Mouse (Mus musculus) heart, adult 2 months (tissue): ENCODE results near the gene Ostc. TPM values are rescaled to one million over a fixed set of nuclear protein-coding genes. Genes with fewer than 3 reads are reported as not detected.

Experiments used
- DNase-seq, 2 experiments: peaks; one replicate each; pipeline ENCODE4 v3.0.0; 2021
- H3K27ac ChIP-seq: fragments of 200-600 bp; 2 replicates; pipeline ENCODE4 v1.8.1; 2022
- H3K27me3 ChIP-seq: fragments of 200-500 bp; 2 replicates; pipeline ENCODE4 v1.6.1; 2012; ENCODE audit warnings: mild to moderate bottlenecking, low read length, inconsistent platforms, mixed read lengths; ENCODE audit not compliant: control insufficient read depth, insufficient read depth
- H3K36me3 ChIP-seq: fragments of 200-500 bp; 2 replicates; pipeline ENCODE4 v1.6.1; 2012; ENCODE audit warnings: low read length, inconsistent platforms; ENCODE audit not compliant: control insufficient read depth, insufficient read depth
- H3K4me1 ChIP-seq: fragments of 200-500 bp; 2 replicates; pipeline ENCODE4 v1.6.1; 2011; ENCODE audit warnings: low read length; ENCODE audit not compliant: control insufficient read depth, insufficient read depth
- H3K4me3 ChIP-seq: fragments of 200-600 bp; 2 replicates; pipeline ENCODE4 v1.8.1; 2022
- H3K79me2 ChIP-seq: fragments of 200-500 bp; replicated peaks from 2 replicates; pipeline ENCODE4 v1.6.1; 2012; ENCODE audit warnings: mild to moderate bottlenecking, inconsistent platforms, low read length, moderate library complexity, mixed read lengths; ENCODE audit not compliant: control insufficient read depth, insufficient read depth
- H3K9ac ChIP-seq: fragments of 200-500 bp; 2 replicates; pipeline ENCODE4 v1.6.1; 2012; ENCODE audit warnings: low read depth, mild to moderate bottlenecking, control low read depth, inconsistent platforms, low read length, mixed read lengths
- CTCF ChIP-seq: fragments of 200-600 bp; IDR thresholded peaks from 2 replicates; pipeline ENCODE4 v1.8.1; 2022; ENCODE audit warnings: antibody characterized with exemption, mild to moderate bottlenecking, moderate library complexity
- EP300 ChIP-seq: fragments of 200-500 bp; IDR thresholded peaks from 2 replicates; pipeline ENCODE4 v1.6.1; 2011; ENCODE audit warnings: low read depth, low read length, control low read depth; ENCODE audit not compliant: insufficient read depth
- POLR2A ChIP-seq: fragments of 200-500 bp; IDR thresholded peaks from 2 replicates; pipeline ENCODE4 v1.6.1; 2011; ENCODE audit warnings: mild to moderate bottlenecking, low read depth, low read length, control low read depth; ENCODE audit not compliant: insufficient read depth
- WGBS: fragments of 180-500 bp; shearing (Covaris S2); methylation state at CpG from one replicate; pipeline ENCODE4 v1.1.7; 2018; 5-methylcytosine and 5-hydroxymethylcytosine counted together
- intact Hi-C: fragments of 180-260 bp; cut with DNase I; formaldehyde crosslinking; loops from one replicate; pipeline ENCODE4 v1.15.1; 2025
- polyA plus RNA-seq: library from polyadenylated mRNA; depleted of rRNA; stranded (reverse); fragments of >200 nt; gene quantifications from 2 replicates; pipeline ENCODE4 v1.2.3, GENCODE M21; 2012; rRNA removed
- total RNA-seq, 2 experiments: library from RNA; stranded (reverse); gene quantifications; 2 replicates each; pipeline ENCODE4 v1.2.3; 2021

Gene Ostc
- total and polyA plus RNA-seq, 3 experiments: 32.8 to 50.9 (median 46.7) TPM

GRCm38 (mm10) chr3:130671291-130671690 lies 38.0 kb downstream of the Ostc start:
- H3K4me1 ChIP-seq: no peaks in the 10 kb centered on the region
- H3K9ac ChIP-seq: no peak overlapping the region
- no peaks in the 10 kb centered on the region for H3K27me3 ChIP-seq
- DNase-seq: no peak
- TF ChIP-seq POLR2A (no peak), CTCF (no peak), EP300 (no peak)
- no peak overlapping the region for H3K27ac ChIP-seq
- intact Hi-C loops: no loop called here
- no peaks in the 10 kb centered on the region for H3K79me2 ChIP-seq
- no peak overlapping the region for H3K4me3 ChIP-seq
- WGBS: 58% methylated on average over 14 of the region's 14 CpGs
- no peaks in the 10 kb centered on the region for H3K36me3 ChIP-seq

DNA sequence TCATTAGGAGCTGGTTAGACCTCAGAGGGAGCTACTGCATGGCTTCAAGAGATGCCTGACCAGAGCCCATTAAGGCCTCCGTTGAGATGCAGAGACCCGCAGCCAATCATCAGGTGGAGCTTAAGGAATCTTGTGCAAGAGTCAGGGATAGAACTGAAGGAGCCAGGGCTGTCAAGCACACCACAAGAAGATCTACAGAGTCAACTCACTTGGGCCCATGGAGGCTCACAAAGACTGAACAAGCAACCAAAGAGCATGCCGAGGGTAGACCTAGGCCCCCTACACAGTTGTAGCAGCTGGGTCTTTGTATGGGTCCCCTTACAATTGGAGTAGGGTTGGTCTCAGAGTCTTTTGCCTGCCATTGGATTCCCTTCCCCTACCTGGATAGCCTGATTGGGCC lies 46.7 kb downstream of the Ostc start:
- intact Hi-C loops: no loop called here
- WGBS: 95% methylated on average over 3 of the region's 3 CpGs
- H3K4me3 ChIP-seq: no peak overlapping the region

DNA sequence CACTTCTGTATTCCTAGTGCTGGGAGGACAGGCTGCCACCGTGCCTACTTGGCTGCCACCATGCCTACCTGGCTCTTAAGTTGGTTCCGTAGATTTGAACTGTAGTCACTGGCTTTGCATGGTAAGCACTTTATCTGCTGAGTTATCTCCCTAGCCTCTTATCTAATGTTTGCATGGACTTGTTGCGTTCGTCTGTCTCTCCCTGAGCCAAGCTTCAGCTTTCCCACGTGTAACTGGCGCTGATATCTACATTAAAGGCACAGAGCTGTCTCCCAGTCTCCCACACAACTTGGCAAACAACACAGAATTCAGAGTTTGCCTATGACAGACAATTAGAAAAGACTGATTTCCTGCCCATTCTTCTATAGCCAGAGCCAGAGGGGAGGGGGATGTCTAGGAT lies 48.6 kb downstream of the Ostc start:
- no peak overlapping the region for H3K4me3 ChIP-seq
- intact Hi-C loops: no loop called here

More for the DNA sequence above, 46.7 kb downstream of the Ostc start:
- Histone ChIP-seq H3K9ac (no peak overlapping the region), H3K27me3 (no peaks in the 10 kb centered on the region), H3K36me3 (no peaks in the 10 kb centered on the region), H3K4me1 (no peaks in the 10 kb centered on the region), H3K79me2 (no peaks in the 10 kb centered on the region), H3K27ac (no peak overlapping the region)
- DNase-seq: no peak
- TF ChIP-seq CTCF: no peak
- no peak for TF ChIP-seq EP300
- TF ChIP-seq POLR2A: no peak

GRCm38 (mm10) chr3:130649569-130649968 lies 59.7 kb downstream of the Ostc start:
- Histone ChIP-seq H3K27ac (no peak overlapping the region), H3K27me3 (no peaks in the 10 kb centered on the region), H3K4me1 (no peaks in the 10 kb centered on the region), H3K4me3 (no peak overlapping the region), H3K79me2 (no peaks in the 10 kb centered on the region), H3K9ac (no peak overlapping the region), H3K36me3 (no peaks in the 10 kb centered on the region)
- TF ChIP-seq CTCF (no peak), POLR2A (no peak), EP300 (no peak)
- WGBS: 41% methylated on average over 6 of the region's 6 CpGs
- intact Hi-C loops: no loop called here
- no peak for DNase-seq

More for the DNA sequence above, 48.6 kb downstream of the Ostc start:
- no peaks in the 10 kb centered on the region for H3K27me3 ChIP-seq
- no peaks in the 10 kb centered on the region for H3K4me1 ChIP-seq
- TF ChIP-seq POLR2A: no peak
- TF ChIP-seq EP300: no peak
- no peak for TF ChIP-seq CTCF
- no peak overlapping the region for H3K27ac ChIP-seq
- H3K9ac ChIP-seq: no peak overlapping the region
- 20% methylated on average over 6 of the region's 6 CpGs for WGBS
- no peaks in the 10 kb centered on the region for H3K79me2 ChIP-seq
- no peak for DNase-seq
- no peaks in the 10 kb centered on the region for H3K36me3 ChIP-seq

- Histone ChIP-seq H3K9ac (no peak overlapping the region), H3K36me3 (no peaks in the 10 kb centered on the region), H3K27ac (no peak overlapping the region), H3K4me1 (no peaks in the 10 kb centered on the region), H3K4me3 (no peak overlapping the region), H3K27me3 (no peaks in the 10 kb centered on the region), H3K79me2 (no peaks in the 10 kb centered on the region)
- WGBS: 62% methylated on average over 11 of the region's 11 CpGs
- no peak for DNase-seq
- intact Hi-C loops: no loop called here
- TF ChIP-seq CTCF: no peak
- no peak for TF ChIP-seq POLR2A
- TF ChIP-seq EP300: no peak
Measured at GRCm38 (mm10) chr3:130646110-130646810, 63.0 kb downstream of the Ostc start.

Other genes starting within 250 kb of the Ostc start
- gene Etnppl, start 92.0 kb downstream of the Ostc start, total RNA-seq: not detected
- gene Etnppl, start 92.0 kb downstream of the Ostc start, polyA plus RNA-seq: 0.06 TPM in 1 of 2 replicates, not detected in the other
- 100 to 1,000 TPM; 343 to 379 TPM for gene Rpl34, start 21.0 kb upstream of the Ostc start, total RNA-seq
- 757 and 809 TPM in 2 replicates for gene Rpl34, start 21.0 kb upstream of the Ostc start, polyA plus RNA-seq